Mouse (Mus musculus): ENCODE results near the gene Vegfa.

DNA sequence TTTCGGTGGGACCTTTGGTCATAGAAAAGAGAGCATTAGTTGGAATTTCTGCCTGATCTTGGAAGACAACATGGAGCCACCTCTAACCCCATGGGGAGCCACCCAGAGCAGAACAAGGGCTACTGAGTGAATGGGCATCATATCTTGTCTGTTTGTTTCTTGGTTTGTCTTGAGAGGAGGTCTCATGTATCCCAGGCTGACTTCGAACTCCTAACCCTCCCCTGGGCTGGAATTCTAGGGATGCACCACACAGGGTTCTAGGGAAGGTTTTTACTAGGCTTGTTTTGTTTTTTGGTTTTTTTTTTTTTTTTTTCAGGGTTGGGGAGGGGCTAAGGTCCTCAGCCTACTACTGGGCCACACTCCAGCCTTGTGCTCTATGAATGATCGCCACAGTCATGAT, 9.5 kb upstream of the Vegfa start:
- no peak for TF ChIP-seq RAD21 (IDR thresholded peaks at IDR 0.05; ENCODE audit: low read depth, low read length)
- TF ChIP-seq HCFC1 (IDR thresholded peaks at IDR 0.05; ENCODE audit: low read depth, low read length): no peak
- no peak for TF ChIP-seq UBTF (IDR thresholded peaks at IDR 0.05; ENCODE audit: low read depth, low read length)
- TF ChIP-seq POLR2A (IDR thresholded peaks at IDR 0.05; ENCODE audit: low read depth, low read length): no peak
- TF ChIP-seq ZNF384 (IDR thresholded peaks at IDR 0.05; ENCODE audit: low read depth, low read length): peak; percentile 64; the same call in 1 of the 2 replicates
- TF ChIP-seq BHLHE40 (IDR thresholded peaks at IDR 0.05; ENCODE audit: low read depth, low read length): no peak
- no peak for TF ChIP-seq CHD2 (IDR thresholded peaks at IDR 0.05; ENCODE audit: low read length)
